Mouse (Mus musculus): ENCODE measurements around the gene Abcc8. TPM values are rescaled to one million over a fixed set of nuclear protein-coding genes. Genes with fewer than 3 reads are reported as not detected.

Abcc8 gene
- polyA plus RNA-seq, 1 experiment from 2014 or later: 1.7 TPM

- Histone ChIP-seq H3K9ac (replicated peaks) (no peak overlapping the region), H3K4me3 (no peak overlapping the region), H3K27me3 (no peaks in the 10 kb centered on the region), H3K9me3 (no peaks in the 10 kb centered on the region), H3K4me1 (no peaks in the 10 kb centered on the region), H3K4me2 (replicated peaks) (no peak overlapping the region), H3K27ac (replicated peaks) (no peak overlapping the region), H3K36me3 (peaks cover 93% of the 10 kb centered on the region)
- ATAC-seq (ENCODE audit: low FRiP score, low read depth): no peak
- 95% methylated on average over 12 of the region's 12 CpGs for WGBS
These were observed 102.2 kb downstream of the Abcc8 start for GRCm38 (mm10) chr7:46077675-46078074.

DNA sequence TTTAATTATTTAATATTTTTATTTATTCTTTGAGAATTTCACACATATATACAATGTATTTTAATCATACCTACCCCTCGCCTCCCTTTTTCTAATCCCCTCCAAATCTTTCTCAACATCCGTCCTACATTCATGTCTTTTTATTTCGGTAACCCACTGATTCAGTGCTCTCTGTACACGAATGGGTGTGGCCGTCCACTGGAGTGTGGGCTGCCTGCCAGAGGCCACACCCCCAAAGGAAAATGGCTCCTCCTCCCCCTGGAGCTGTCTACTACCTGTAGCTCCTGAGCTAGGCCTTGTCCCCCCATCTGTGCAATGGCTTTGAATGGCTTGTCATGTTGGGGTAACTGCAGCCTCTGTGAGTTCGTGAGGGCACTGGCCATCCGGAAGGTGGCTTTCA lies 103.0 kb downstream of the Abcc8 start:
- H3K4me1 ChIP-seq: no peaks in the 10 kb centered on the region
- peaks cover 93% of the 10 kb centered on the region for H3K36me3 ChIP-seq
- no peak for ATAC-seq (ENCODE audit: low FRiP score, low read depth)
- 91% methylated on average over 7 of the region's 7 CpGs for WGBS
- no peak overlapping the region for H3K4me2 ChIP-seq (replicated peaks)
- H3K9me3 ChIP-seq: no peaks in the 10 kb centered on the region
- no peak overlapping the region for H3K4me3 ChIP-seq
- no peaks in the 10 kb centered on the region for H3K27me3 ChIP-seq
- H3K9ac ChIP-seq (replicated peaks): no peak overlapping the region
- no peak overlapping the region for H3K27ac ChIP-seq (replicated peaks)

DNA sequence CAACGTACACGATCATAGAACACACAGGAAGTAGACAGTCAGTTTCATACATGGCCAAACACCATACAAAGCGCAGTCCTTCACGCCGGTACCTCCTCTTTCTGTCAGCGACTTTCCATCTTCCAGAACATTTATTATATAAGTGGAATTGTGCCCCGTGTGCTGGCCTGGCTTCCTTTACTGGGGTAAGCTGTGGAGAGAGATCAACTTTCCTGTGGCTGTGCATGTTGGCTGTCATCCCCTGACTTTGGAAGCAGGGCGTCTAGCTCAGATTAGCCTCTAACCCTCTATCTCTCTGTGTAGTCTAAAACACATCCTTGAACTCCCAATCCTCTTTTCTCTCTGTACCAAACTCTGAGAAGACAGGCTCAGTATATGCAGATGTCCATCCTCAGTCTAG lies 111.0 kb downstream of the Abcc8 start:
- Histone ChIP-seq H3K27me3 (no peaks in the 10 kb centered on the region), H3K4me1 (no peaks in the 10 kb centered on the region), H3K36me3 (peaks cover 94% of the 10 kb centered on the region), H3K27ac (replicated peaks) (no peak overlapping the region), H3K4me3 (no peak overlapping the region), H3K4me2 (replicated peaks) (no peak overlapping the region), H3K9ac (replicated peaks) (no peak overlapping the region), H3K9me3 (no peaks in the 10 kb centered on the region)
- no peak for ATAC-seq (ENCODE audit: low FRiP score, low read depth)
- 97% methylated on average over 8 of the region's 8 CpGs for WGBS

GRCm38 (mm10) chr7:46063296-46063695 lies 116.5 kb downstream of the Abcc8 start:
- WGBS: 94% methylated on average over 6 of the region's 6 CpGs
- ATAC-seq (ENCODE audit: low FRiP score, low read depth): no peak
- H3K27me3 ChIP-seq: no peaks in the 10 kb centered on the region
- H3K9ac ChIP-seq (replicated peaks): no peak overlapping the region
- H3K27ac ChIP-seq (replicated peaks): no peak overlapping the region
- H3K9me3 ChIP-seq: no peaks in the 10 kb centered on the region
- peaks cover 91% of the 10 kb centered on the region for H3K36me3 ChIP-seq
- no peak overlapping the region for H3K4me2 ChIP-seq (replicated peaks)
- no peak overlapping the region for H3K4me3 ChIP-seq
- no peaks in the 10 kb centered on the region for H3K4me1 ChIP-seq

DNA sequence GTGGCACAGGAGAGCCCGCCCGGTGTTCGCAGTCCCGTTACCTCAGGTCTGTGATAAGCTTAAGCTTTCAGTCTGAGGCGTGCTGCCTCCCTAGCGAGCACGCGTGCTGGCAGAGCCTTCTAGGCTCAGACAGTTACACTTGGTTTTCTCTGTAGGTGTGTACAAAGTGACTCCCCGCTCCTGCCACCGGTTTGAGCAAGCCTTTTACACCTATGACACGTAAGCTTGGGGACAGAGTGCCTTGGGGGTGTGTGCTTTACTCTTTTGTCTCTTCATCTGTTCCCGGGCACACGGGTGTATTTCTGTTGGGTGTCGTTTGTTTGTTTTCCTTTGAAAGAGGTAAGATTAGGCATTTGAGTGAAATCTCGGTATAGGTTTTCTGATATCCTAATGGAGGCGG lies 118.2 kb downstream of the Abcc8 start:
- no peak overlapping the region for H3K27ac ChIP-seq (replicated peaks)
- H3K9ac ChIP-seq (replicated peaks): no peak overlapping the region
- H3K4me1 ChIP-seq: no peaks in the 10 kb centered on the region
- peaks cover 91% of the 10 kb centered on the region for H3K36me3 ChIP-seq
- 96% methylated on average over 16 of the region's 16 CpGs for WGBS
- no peaks in the 10 kb centered on the region for H3K9me3 ChIP-seq
- no peak overlapping the region for H3K4me3 ChIP-seq
- H3K4me2 ChIP-seq (replicated peaks): no peak overlapping the region
- no peaks in the 10 kb centered on the region for H3K27me3 ChIP-seq
- ATAC-seq (ENCODE audit: low FRiP score, low read depth): no peak

DNA sequence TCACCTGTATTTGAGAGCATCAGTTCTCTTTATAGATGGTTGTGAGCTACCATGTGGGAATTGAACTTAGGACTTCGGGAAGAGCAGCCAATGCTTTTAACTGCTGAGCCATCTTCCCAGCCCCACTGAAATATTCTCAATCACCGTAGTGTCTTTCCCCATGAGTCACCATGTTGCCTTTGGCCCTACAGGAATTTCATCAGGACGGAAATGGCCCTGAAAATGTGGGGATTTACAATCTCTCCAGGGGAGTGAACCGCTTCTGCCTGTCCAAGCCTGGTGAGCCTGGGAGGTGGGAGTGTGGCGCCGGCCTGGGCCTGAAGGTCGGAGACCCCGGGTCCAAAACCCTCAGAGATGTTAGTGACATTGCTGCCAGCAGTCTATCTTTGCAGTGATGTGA lies 119.1 kb downstream of the Abcc8 start:
- no peak overlapping the region for H3K4me2 ChIP-seq (replicated peaks)
- 95% methylated on average over 8 of the region's 8 CpGs for WGBS

GRCm38 (mm10) chr7:46058882-46059281 lies 121.0 kb downstream of the Abcc8 start:
- H3K4me2 ChIP-seq (replicated peaks): no peak overlapping the region
- no peak overlapping the region for H3K27ac ChIP-seq (replicated peaks)
- H3K4me3 ChIP-seq: no peak overlapping the region
- H3K36me3 ChIP-seq: peaks cover 92% of the 10 kb centered on the region
- no peak for ATAC-seq (ENCODE audit: low FRiP score, low read depth)
- no peaks in the 10 kb centered on the region for H3K27me3 ChIP-seq
- H3K9ac ChIP-seq (replicated peaks): no peak overlapping the region
- no peaks in the 10 kb centered on the region for H3K4me1 ChIP-seq
- 95% methylated on average over 11 of the region's 11 CpGs for WGBS
- no peaks in the 10 kb centered on the region for H3K9me3 ChIP-seq

More for the DNA sequence above, 119.1 kb downstream of the Abcc8 start:
- ATAC-seq (ENCODE audit: low FRiP score, low read depth): no peak
- Histone ChIP-seq H3K9me3 (no peaks in the 10 kb centered on the region), H3K4me1 (no peaks in the 10 kb centered on the region), H3K27ac (replicated peaks) (no peak overlapping the region), H3K4me3 (no peak overlapping the region), H3K36me3 (peaks cover 90% of the 10 kb centered on the region), H3K9ac (replicated peaks) (no peak overlapping the region), H3K27me3 (no peaks in the 10 kb centered on the region)

Other genes starting within 250 kb of the Abcc8 start
- gene Abcc6, start 149.7 kb downstream of the Abcc8 start, polyA plus RNA-seq (2016; fragmentation: Nextera tagmentation; extraction: Ambion mirVana): 0.58 and 0.59 TPM in 2 replicates
- 30.2 and 35.8 TPM in 2 replicates for gene Nomo1, start 146.3 kb downstream of the Abcc8 start, polyA plus RNA-seq (2016; fragmentation: Nextera tagmentation; extraction: Ambion mirVana)
- gene Kcnj11, start 79.3 kb downstream of the Abcc8 start, polyA plus RNA-seq (2016; fragmentation: Nextera tagmentation; extraction: Ambion mirVana): 0.41 and 0.54 TPM in 2 replicates
- 2.0 and 2.5 TPM in 2 replicates for gene Ush1c, start 58.5 kb upstream of the Abcc8 start, polyA plus RNA-seq (2016; fragmentation: Nextera tagmentation; extraction: Ambion mirVana)
- 0.12 and 0.15 TPM in 2 replicates for gene Otog, start 61.0 kb upstream of the Abcc8 start, polyA plus RNA-seq (2016; fragmentation: Nextera tagmentation; extraction: Ambion mirVana)
- gene Myod1, start 196.4 kb upstream of the Abcc8 start, polyA plus RNA-seq (2016; fragmentation: Nextera tagmentation; extraction: Ambion mirVana): not detected in 2 replicates
- 7.1 and 9.5 TPM in 2 replicates for gene Kcnc1, start 216.5 kb upstream of the Abcc8 start, polyA plus RNA-seq (2016; fragmentation: Nextera tagmentation; extraction: Ambion mirVana)

All from midbrain, embryonic 12.5 days (tissue).